Mouse (Mus musculus) heart, embryonic 16.5 days (tissue): ENCODE results near the gene Ces1e. TPM values are rescaled to one million over a fixed set of nuclear protein-coding genes. Genes with fewer than 3 reads are reported as not detected.

Experiments
- polyA plus RNA-seq: library from polyadenylated mRNA; unstranded; fragments of >200 nt; fragmentation: Nextera tagmentation; extraction: Ambion mirVana; gene quantifications from 2 replicates; pipeline ENCODE4 v1.2.1, GENCODE M21; 2015

Ces1e gene
- polyA plus RNA-seq, 1 experiment from 2014 or later: 0.09 TPM

Other genes with a start within 250 kb of the Ces1e start
- 0.09 and 0.10 TPM in 2 replicates for gene Ces1a, start 181.4 kb downstream of the Ces1e start, polyA plus RNA-seq
- gene Ces1b, start 149.6 kb downstream of the Ces1e start, polyA plus RNA-seq: 0.19 and 0.37 TPM in 2 replicates
- not detected in 2 replicates for gene Ces1c, start 98.3 kb downstream of the Ces1e start, polyA plus RNA-seq
- gene Ces1d, start 31.8 kb downstream of the Ces1e start, polyA plus RNA-seq: 1.7 and 7.3 TPM in 2 replicates
- 0.12 and 0.35 TPM in 2 replicates for gene Ces1f, start 50.1 kb upstream of the Ces1e start, polyA plus RNA-seq
- not detected in 2 replicates for gene Ces1g, start 107.7 kb upstream of the Ces1e start, polyA plus RNA-seq
- gene Ces1h, start 150.1 kb upstream of the Ces1e start, polyA plus RNA-seq: not detected in 2 replicates